Mouse (Mus musculus): ENCODE measurements around the gene Des.
A peak's percentile ranks its signal among the peaks of the same experiment; 100 is the strongest.

The Des gene

GRCm38 (mm10) chr1:75347279-75347678, 12.8 kb upstream of the Des start:
- no peak for DNase-seq (ENCODE audit: low spot score)

GRCm38 (mm10) chr1:75349275-75349674, 10.9 kb upstream of the Des start:
- no peak for DNase-seq (ENCODE audit: low spot score)

GRCm38 (mm10) chr1:75357261-75357660, 2.9 kb upstream of the Des start:
- DNase-seq (ENCODE audit: low spot score): peak; percentile 94

GRCm38 (mm10) chr1:75358009-75358408, 2.1 kb upstream of the Des start:
- no peak for DNase-seq (ENCODE audit: low spot score)

- no peak for DNase-seq (ENCODE audit: low spot score)
These were observed 783 bp upstream of the Des start for GRCm38 (mm10) chr1:75359346-75359745.

- no peak for DNase-seq (ENCODE audit: low spot score)
These were observed 994 bp downstream of the Des start for GRCm38 (mm10) chr1:75361123-75361522.

GRCm38 (mm10) chr1:75361750-75362149, 1.6 kb downstream of the Des start:
- DNase-seq (ENCODE audit: low spot score): peak; percentile 87

GRCm38 (mm10) chr1:75363868-75364267, 3.7 kb downstream of the Des start:
- no peak for DNase-seq (ENCODE audit: low spot score)

- no peak for DNase-seq (ENCODE audit: low spot score)
These were observed 5.5 kb downstream of the Des start for GRCm38 (mm10) chr1:75365510-75366137.

- no peak for DNase-seq (ENCODE audit: low spot score)
These were observed 9.3 kb downstream of the Des start for GRCm38 (mm10) chr1:75369360-75369983.

GRCm38 (mm10) chr1:75369984-75370660, 10.0 kb downstream of the Des start:
- peak; percentile 93 for DNase-seq (ENCODE audit: low spot score)

- DNase-seq (ENCODE audit: low spot score): peak; percentile 81
These were observed 11.4 kb downstream of the Des start for GRCm38 (mm10) chr1:75371317-75372095.

- peak; percentile 70 for DNase-seq (ENCODE audit: low spot score)
These were observed 12.3 kb downstream of the Des start for GRCm38 (mm10) chr1:75372450-75372849.

- DNase-seq (ENCODE audit: low spot score): no peak
These were observed 13.1 kb downstream of the Des start for GRCm38 (mm10) chr1:75373276-75373675.

GRCm38 (mm10) chr1:75374950-75375936, 15.1 kb downstream of the Des start, which contains the start of gene Speg:
Speg (plus strand) TSS chr1:75375297.
- no peak for DNase-seq (ENCODE audit: low spot score)

- peak; percentile 15 for DNase-seq (ENCODE audit: low spot score)
These were observed 19.1 kb downstream of the Des start for GRCm38 (mm10) chr1:75379196-75379595.

GRCm38 (mm10) chr1:75379931-75380330, 19.8 kb downstream of the Des start:
- DNase-seq (ENCODE audit: low spot score): no peak

GRCm38 (mm10) chr1:75380951-75381350, 20.8 kb downstream of the Des start:
- DNase-seq (ENCODE audit: low spot score): no peak

- DNase-seq (ENCODE audit: low spot score): peak; percentile 26
These were observed 21.6 kb downstream of the Des start for GRCm38 (mm10) chr1:75381482-75382355.
